Mouse (Mus musculus): Measurements from ENCODE around the gene Tead1.

The Tead1 gene

GRCm38 (mm10) chr7:112686586-112686985 is 7.5 kb downstream of the Tead1 start:
- DNase-seq (ENCODE audit: low spot score): no peak

- DNase-seq (ENCODE audit: low spot score): no peak
These were observed 9.4 kb downstream of the Tead1 start for GRCm38 (mm10) chr7:112688425-112689001.

GRCm38 (mm10) chr7:112690836-112691781 is 12.0 kb downstream of the Tead1 start:
- DNase-seq (ENCODE audit: low spot score): no peak

DNA sequence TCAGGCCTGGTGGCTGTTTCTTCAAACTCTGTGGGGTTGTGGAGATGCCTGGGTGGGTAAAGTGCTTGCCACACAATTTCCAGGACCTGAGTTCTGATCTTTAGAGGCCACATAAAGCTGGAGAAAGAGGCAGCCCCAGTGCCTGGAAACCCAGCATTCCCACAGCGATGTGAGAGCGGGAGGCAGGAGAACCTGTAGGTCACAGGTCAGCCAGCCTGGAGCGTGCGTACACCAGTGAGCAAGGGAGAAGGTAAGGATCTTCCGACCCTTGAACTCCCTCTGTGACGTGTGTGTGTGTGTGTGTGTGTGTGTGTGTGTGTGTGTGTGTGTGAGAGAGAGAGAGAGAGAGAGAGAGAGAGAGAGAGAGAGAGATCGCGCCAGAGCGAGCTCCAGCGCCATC is 14.4 kb downstream of the Tead1 start:
- DNase-seq (ENCODE audit: low spot score): no peak

- no peak for DNase-seq (ENCODE audit: low spot score)
These were observed 17.7 kb downstream of the Tead1 start for GRCm38 (mm10) chr7:112696777-112697161.

GRCm38 (mm10) chr7:112697162-112697841 is 18.2 kb downstream of the Tead1 start:
- DNase-seq (ENCODE audit: low spot score): no peak

DNA sequence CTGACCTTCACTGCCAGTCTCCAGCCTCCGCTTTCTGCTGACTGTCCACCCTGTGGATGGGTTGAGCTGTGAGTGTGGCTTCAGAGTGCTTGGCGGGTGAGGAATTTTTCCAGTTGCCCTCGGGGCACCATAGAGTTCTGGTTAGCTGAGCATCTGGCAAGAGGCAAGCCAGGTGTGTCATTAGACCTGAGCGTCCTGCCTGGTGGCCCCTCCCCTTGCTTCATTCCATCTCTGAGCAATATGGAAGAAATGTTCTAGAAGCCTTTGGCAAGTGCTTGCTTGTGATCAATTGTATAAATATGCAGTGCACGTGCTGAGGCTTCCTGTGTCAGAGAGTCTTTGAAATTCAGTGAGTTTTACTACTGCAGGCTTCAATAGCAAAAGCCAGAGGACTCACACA is 21.0 kb downstream of the Tead1 start:
- DNase-seq (ENCODE audit: low spot score): no peak

DNA sequence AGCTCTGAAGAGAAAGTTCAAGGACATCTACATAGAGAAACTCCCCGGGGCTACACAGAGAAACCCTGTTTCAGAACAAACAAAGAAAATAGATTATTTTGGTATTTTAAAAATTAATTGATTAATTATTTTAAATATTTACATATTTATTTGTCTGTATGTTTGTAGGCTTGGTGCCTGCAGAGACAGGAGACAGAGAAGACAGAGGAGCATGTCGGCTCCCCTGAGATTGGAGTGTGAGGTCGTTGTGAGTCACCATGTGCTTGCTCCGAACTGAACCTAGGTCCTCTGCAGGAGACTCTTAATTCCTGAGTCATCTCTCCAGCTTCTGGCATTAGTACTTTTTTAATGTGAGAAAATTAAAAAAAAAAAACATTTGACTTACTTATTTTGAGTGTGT is 24.2 kb downstream of the Tead1 start:
- no peak for DNase-seq (ENCODE audit: low spot score)

- DNase-seq (ENCODE audit: low spot score): no peak
These were observed 26.8 kb downstream of the Tead1 start for GRCm38 (mm10) chr7:112705870-112706269.

DNA sequence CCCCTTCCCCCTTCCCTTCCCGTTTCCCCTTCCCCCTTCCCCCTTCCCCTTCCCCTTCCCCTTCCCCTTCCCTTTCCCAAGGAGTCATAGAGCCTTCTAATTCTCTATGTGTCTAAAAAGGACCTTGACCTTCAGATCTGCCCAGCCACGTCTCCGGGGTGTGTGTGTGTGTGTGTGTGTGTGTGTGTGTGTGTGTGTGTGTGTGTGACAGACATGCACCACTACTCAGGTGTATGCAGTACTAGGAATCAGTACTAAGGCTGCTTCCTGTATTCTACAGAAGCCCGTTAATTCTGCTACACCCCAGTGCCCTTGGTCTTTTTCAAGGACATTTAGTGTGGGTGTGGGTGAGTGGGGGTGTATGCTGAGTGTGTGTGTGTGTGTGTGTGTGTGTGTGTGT is 27.6 kb downstream of the Tead1 start:
- no peak for DNase-seq (ENCODE audit: low spot score)

- DNase-seq (ENCODE audit: low spot score): no peak
These were observed 31.4 kb downstream of the Tead1 start for GRCm38 (mm10) chr7:112710409-112711107.

- DNase-seq (ENCODE audit: low spot score): no peak
These were observed 32.9 kb downstream of the Tead1 start for GRCm38 (mm10) chr7:112711977-112712376.

- no peak for DNase-seq (ENCODE audit: low spot score)
These were observed 34.4 kb downstream of the Tead1 start for GRCm38 (mm10) chr7:112713509-112713908.

DNA sequence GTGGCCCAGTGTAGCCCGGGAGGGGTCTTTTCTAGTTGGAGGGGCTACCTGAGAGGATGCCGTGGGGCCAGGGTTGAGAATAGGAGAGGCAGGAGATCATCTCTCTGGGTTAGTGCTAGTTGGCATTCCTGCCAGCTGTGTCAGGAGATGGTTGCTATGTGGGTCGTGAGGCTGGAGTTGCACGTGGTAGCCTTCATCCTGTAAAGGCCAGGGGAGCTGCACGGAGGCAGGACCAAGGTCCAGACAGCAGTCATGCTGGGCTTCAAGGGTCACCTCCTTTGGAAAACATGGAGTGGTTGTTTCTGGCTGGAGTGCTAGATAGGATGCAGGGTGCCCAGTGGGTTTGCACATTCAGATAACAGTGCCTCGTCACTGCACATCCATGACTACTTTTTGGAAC is 35.7 kb downstream of the Tead1 start:
- no peak for DNase-seq (ENCODE audit: low spot score)

DNA sequence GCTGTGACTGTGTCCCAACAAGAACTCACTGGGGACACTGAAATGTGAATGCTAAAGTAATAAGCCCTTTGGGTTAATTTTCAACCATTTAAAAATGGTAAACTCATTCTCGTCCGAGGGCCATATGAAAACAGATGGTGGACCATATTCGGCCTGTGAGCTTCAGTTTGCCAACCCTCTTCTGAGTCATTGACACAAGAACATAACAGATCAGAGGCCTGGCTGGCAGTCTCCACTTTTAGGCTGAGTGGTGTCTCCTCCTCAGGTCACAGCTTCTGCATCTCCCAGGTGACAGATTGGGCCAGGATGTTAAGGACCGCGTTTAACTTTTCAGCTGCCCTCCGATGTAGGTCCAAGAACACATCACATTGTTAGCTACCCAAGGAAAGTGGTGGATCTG is 37.6 kb downstream of the Tead1 start:
- DNase-seq (ENCODE audit: low spot score): no peak

DNA sequence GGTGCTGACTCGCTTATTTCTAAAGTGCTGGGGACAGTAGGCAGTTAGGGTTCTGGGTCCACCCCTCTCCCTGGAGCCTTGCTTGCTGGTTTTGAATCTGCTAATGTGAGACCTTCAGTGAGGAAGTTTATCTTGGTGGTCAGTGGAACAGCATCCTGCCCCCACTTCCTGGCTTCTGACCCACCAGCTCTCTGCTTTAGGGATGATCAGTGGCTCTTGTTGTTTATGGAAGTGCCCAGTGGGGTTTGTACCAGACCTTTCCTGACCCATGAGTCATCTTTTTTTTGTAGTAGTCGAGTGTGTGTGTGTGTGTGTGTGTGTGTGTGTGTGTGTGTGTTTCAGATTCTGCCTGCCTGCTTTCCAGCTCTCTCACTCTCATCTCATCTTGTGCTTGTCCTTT is 38.6 kb downstream of the Tead1 start:
- DNase-seq (ENCODE audit: low spot score): no peak

- no peak for DNase-seq (ENCODE audit: low spot score)
These were observed 40.5 kb downstream of the Tead1 start for GRCm38 (mm10) chr7:112719394-112720142.

GRCm38 (mm10) chr7:112720143-112720988 is 41.2 kb downstream of the Tead1 start:
- DNase-seq (ENCODE audit: low spot score): no peak

DNA sequence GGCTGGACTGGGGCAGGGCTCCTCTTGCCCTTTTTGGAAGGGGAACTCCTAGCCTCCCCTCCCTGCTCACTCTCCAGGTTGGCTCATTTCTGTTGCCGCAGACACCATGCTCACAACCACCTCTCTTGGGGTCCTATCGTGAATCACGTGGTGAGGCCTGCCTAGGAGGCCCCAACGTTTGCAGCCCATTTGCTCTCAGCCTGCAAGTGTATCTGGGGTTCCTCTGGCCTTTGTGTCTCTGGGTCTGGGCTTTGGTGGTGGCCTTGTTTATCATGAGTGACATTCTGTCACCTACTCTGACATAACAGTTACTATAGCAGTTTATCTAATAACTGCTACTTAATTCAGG is 41.8 kb downstream of the Tead1 start:
- DNase-seq (ENCODE audit: low spot score): no peak

- no peak for DNase-seq (ENCODE audit: low spot score)
These were observed 42.7 kb downstream of the Tead1 start for GRCm38 (mm10) chr7:112721859-112722258.

DNA sequence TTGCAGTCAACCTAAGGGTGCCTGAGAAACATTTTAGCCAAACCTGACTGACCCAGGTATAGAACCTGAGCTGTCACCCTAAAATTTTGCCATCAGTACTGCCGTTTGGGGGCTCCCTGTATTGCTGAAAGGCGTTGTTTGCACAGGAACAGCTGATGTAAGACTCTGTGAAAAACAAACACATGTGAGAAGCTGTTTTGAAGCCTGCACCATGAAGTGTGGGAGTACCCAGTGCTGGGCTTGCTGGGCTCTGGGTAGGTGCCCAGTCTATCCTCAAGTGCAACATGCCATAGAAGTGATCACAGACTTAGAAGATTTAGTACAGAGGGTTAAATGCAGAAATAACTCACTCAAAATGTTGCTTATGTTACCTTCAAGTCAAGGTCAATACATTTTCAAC is 49.3 kb downstream of the Tead1 start:
- DNase-seq (ENCODE audit: low spot score): no peak

Measured in T-cell, adult 2 months (primary cell).